Mouse (Mus musculus) cerebellum, adult 2 months (tissue): ENCODE results near the gene Hoxd12.

Source experiments
- CTCF ChIP-seq: fragments of 200-500 bp; IDR thresholded peaks from 2 replicates; pipeline ENCODE4 v1.5.1; 2011; ENCODE audit warnings: low read depth, mild to moderate bottlenecking, control low read depth, low read length, moderate library complexity, borderline replicate concordance; ENCODE audit not compliant: insufficient read depth
- POLR2A ChIP-seq: fragments of 200-500 bp; IDR thresholded peaks from 2 replicates; pipeline ENCODE4 v1.6.1; 2011; ENCODE audit warnings: low read length, control low read depth, borderline replicate concordance; ENCODE audit not compliant: insufficient read depth

DNA sequence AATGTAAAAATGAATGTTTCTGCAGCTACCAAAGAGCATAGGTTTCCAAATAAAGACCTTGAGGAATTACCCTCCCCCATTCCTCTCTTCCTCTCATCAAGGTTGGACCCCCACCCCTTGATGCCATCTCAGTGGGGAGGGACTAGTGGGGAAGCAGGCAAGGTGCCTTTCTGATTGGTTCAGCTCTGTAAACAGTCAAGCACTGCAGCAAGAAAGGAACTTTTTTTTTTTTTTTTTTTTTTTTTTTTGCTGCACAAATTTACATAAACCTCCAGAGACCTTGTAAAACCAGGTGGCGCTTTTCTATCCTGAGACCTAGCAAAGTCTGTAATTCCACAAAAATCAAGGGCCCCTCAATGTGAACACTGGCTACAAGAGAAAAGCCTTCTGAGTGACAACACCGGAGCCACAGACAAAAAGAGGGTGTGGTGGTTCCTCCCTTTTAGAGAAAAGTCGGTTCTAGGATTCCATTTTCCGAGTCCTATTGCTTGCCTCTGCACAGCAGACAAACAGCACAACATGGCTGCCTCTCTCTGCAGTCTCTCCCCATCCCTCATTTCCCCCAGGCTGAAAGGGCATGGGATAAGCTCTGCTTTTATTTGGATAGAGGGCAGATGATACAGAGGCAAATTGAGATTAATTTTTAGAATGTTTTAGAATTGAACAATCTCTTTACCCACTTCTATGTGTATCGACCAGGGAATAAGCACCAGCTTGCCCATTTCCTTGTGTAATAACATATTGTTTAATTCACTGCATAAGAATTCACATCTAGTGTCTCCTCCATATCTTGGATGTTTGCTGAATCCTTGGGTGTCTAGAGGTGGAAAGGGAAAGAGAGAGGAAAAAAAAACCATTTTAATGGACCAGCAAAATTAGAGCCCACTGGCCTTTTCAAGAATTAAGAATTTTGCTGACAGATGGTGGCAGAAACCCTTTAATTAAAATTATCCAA lies 34.9 kb downstream of the Hoxd12 start:
- no peak for TF ChIP-seq POLR2A
- TF ChIP-seq CTCF: no peak
